Mouse (Mus musculus) NIH3T3 (cell line): ENCODE data around the gene Trim45.
A peak's percentile ranks its signal among the peaks of the same experiment; 100 is the strongest.

Experiments used
- DNase-seq: peaks from one replicate; pipeline ENCODE4 v3.0.0-alpha.2; 2012; ENCODE audit warnings: low read depth

Trim45 gene

DNA sequence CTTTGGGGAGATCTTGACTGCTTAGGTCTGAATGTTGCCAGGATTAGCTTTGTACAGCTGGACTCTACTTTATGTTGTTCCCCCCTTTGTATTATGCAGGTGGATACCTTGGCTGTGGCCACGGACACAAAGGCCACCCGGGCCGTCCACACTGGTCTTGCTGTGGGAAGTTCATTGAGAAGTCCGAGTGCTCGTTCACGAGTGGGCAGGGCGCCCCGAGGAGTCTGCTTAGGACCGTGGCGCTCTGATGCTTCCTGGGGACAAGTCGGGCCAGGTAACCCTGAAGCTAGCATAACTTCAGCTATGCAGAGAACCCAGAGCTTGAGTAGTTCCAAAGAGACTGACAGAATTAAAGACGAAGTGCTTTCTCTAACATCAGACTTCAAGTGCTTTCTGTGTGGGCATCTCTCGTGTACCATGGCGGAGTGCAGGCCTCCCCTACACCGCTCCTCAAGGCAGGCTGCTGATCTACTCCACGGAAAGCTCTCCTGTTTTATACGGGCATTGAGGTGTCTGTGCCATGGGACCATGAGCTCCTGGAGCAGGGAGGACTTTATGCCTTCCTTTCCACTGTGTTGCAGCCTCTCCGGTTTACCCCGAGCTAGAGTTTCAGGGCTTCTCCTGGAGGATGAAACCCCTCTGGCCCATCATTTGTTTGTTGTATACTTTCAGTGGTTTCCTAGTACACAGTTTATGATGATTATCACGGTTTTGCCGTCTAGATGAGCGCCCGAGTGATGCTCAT, 9.5 kb downstream of the Trim45 start:
- no peak for DNase-seq

- peak; percentile 29 for DNase-seq
Measured at GRCm38 (mm10) chr3:100932077-100932944, 10.3 kb downstream of the Trim45 start.

GRCm38 (mm10) chr3:100935521-100935920, 13.5 kb downstream of the Trim45 start:
- DNase-seq: no peak

GRCm38 (mm10) chr3:100936201-100936600, 14.2 kb downstream of the Trim45 start:
- DNase-seq: no peak

DNA sequence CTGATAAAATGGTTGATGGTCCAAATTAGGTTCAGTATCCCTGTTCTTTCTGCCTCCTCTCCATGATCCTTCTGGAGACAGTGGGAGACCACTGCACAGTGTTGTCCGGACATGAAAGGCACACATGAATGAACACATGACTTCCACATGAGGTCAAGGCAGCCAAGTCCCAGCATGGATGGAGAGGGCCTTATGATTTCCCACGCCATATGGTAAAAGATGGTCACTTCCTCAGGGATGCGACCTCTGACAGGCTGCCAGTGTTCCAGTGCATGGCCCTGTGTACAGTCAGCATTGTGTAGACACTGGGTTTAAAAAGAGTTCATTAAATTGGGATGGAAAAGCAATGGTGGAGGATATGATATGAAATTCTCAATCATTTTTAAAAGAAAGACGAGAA, 16.2 kb downstream of the Trim45 start:
- no peak for DNase-seq

- DNase-seq: no peak
Measured at GRCm38 (mm10) chr3:100940496-100941037, 18.6 kb downstream of the Trim45 start.

- DNase-seq: no peak
Measured at GRCm38 (mm10) chr3:100947286-100947685, 25.3 kb downstream of the Trim45 start.

DNA sequence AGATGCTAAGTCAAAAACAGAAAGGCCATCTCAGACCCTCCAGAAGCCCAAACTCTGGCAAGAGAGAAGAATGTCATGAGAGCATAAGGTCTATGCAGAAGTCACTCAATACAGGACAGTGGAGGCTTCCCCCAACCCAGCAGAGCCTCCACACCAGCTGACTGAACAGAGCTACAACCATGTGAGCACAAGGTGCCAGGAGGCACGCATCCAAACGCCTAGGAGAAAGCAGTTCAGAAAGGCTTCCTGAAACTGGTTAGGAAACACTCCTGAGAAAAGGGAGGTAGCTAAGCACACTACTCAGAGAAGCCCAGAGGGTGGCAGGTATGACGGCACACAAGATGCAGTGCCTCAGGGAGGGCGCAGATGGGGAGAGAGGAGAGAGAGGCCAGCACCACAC, 29.5 kb downstream of the Trim45 start:
- DNase-seq: no peak

DNA sequence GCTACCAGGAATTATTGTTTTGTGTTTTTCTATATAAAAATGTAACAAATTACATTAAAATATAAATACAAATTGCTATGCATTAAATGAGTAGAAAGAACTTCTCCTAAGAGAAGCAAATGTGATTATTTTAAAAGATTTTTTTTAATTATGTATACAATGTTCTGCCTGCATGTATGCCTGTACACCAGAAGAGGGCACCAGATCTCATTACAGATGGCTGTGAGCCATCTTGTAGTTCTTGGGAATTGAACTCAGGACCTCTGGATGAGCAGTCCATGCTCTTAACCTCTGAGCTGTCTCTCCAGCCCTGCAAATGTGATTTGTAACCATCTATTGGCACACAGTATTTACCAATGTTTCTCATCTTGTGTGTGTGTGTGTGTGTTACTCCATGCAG, 32.6 kb downstream of the Trim45 start:
- DNase-seq: peak; percentile 27

- DNase-seq: no peak
Measured at GRCm38 (mm10) chr3:100961007-100961406, 39.0 kb downstream of the Trim45 start.

DNA sequence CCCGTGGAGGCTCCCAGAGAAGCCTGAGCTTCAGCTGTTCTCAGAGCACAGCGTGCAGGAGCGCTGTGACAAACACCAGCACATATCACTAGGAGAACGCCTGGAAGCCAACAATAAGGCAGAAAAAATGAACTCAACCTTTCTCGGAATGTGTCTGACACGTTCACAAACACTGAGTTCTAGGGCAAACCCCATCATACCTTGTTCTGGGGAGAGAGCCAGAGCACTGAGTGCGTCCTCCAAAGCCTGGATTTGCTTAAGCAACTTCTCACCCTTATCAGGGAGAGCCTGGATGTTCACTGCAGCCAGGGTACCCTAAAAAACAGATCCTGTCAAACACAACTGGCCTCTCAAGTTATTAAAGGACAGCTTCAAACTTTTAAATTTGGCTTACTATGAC, 39.5 kb downstream of the Trim45 start:
- DNase-seq: no peak

- peak; percentile 81 for DNase-seq
Measured at GRCm38 (mm10) chr3:100963849-100964542, 42.0 kb downstream of the Trim45 start.

DNA sequence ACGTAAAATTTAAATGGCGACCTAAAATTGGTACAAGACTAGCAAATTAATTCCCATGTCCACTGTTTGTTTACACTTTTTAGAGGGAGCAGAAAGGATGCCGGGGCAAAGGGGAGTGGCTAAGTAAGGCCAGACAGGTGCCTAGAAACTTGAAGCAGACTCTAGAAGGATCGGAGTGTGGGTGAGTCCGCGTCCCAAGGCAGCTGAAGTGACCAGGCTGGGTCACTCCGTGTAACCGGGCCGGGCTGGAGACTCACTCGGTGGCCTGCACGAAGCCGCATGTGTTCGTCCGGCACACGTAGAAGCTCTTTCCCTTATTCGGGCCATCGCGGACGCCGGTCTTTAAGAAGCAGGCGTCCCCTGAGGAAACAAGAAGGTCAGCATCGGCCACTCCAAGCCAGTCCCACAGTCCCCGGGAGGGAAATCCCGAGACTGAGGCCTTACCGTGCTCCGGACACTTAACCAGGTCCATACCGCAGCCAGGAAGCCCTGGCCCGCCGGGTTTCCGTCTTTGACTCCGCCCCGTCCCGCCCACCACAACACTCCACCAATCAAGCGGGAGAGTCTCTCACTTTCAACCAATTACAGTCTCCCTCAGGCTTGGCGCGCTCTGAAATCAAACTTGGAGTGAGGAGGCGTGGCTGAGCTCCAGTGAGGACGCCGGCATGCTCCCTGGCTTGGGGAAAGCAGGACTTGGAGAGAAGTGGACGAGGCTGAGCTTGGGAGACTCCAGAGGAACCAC, 47.3 kb downstream of the Trim45 start, which contains the start of gene Ttf2:
Gene Ttf2, minus strand, starts transcription at position 488 of the 742 bp plus-strand sequence.
- peak; percentile 98 for DNase-seq

GRCm38 (mm10) chr3:100973906-100974305, 51.9 kb downstream of the Trim45 start:
- peak; percentile 81 for DNase-seq

- no peak for DNase-seq
Measured at GRCm38 (mm10) chr3:100979290-100979689, 57.3 kb downstream of the Trim45 start.
